Mouse (Mus musculus) E14TG2a.4 (cell line): ENCODE results near the gene Kat7.

Source experiments
- CTCF ChIP-seq: conservative IDR thresholded peaks from 2 replicates; pipeline ENCODE4 v1.5.1; 2014; ENCODE audit warnings: low read length
- NANOG ChIP-seq: IDR thresholded peaks from 2 replicates; pipeline ENCODE4 v1.6.1; 2014; ENCODE audit warnings: borderline replicate concordance, low read length, mixed read lengths
- POU5F1 ChIP-seq: IDR thresholded peaks from 2 replicates; pipeline ENCODE4 v1.6.1; 2014; ENCODE audit warnings: low read length, borderline replicate concordance

DNA sequence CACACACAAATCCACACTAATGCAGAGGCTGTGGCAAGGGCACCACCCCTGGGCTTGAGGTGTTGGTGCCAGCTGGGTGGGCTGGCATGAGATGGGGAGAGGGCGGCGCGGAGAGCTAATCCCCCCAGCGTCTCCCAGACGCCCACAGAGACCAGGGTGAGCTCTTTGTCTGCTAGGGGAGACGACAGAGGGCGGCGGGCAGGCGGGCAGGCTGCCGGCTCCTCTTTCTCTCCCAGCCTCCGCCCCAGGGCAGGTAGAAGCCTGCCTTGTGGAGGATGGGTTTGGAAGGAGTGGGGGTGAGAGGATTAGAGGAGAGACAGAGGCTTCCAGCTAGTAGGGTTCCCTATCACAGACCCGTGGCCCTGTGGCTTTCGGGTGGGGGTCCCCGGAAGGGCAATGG is 63.0 kb downstream of the Kat7 start:
- TF ChIP-seq CTCF, result no peak
- TF ChIP-seq POU5F1, result no peak
- TF ChIP-seq NANOG, result no peak
